In the genomic region with DNA sequence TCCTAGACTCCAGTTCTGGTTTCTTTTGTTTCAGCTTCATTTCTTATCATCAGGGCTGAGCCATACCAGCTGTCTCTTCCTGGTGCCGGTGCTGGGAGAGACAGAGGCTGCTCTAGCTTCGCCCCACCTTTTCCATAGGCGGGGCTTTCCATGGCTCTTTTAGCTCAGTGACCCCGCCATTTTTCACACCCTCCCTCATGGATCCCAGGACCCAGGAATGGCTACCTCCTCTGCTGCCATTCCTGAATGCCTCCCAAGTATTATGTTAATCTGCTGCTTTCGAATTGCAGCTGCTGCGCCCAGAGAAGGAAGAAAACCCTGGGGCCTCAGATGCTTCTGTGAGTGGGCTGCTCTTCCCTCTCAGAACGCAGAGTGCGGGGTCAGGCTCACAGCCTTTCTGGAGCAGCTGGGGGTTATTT, we compare ENCODE assay signal across 10 mouse cellular contexts.
DNase-seq lines count a peak whose midpoint lies in the region; ATAC-seq and TF ChIP-seq lines count a peak whose summit lies in the region.
"Had no signal": no experiment of that assay in that cellular context is flagged by ENCODE, and none has a peak within 500 bp of the region (broad histone marks: within the 10 kb centered on the region; RNA-seq: fewer than 3 reads in every experiment).

No protein-coding gene starts in this region.

- no peak for DNase-seq in intestine, embryonic 14.5 days (ENCODE audit: low spot score)
- DNase-seq in spleen, postnatal 10 days (ENCODE audit: low spot score in 2 of 2): peak; percentile 49 to 51
- no peak for DNase-seq in spleen, adult 12 weeks (ENCODE audit: low spot score)
- DNase-seq in stomach, postnatal 0 days (ENCODE audit: low spot score): no peak
- DNase-seq in layer of hippocampus, adult 9-10 months (ENCODE audit: low spot score): no peak
- no peak for DNase-seq in adrenal gland, postnatal 10 days
- DNase-seq: kidney, adult 18-20 months had no signal

- H3K4me2 ChIP-seq in intestine, embryonic 14.5 days (ENCODE audit: low read length): no peak overlapping the region
- no peak overlapping the region for H3K4me2 ChIP-seq in intestine, postnatal 0 days (replicated peaks; ENCODE audit: low read depth)
- no peak overlapping the region for H3K4me2 ChIP-seq in intestine, embryonic 16.5 days (ENCODE audit: low read depth, low read length)
- H3K4me2 ChIP-seq in stomach, postnatal 0 days (replicated peaks; ENCODE audit: low read depth): no peak overlapping the region
- H3K4me2 ChIP-seq: neural tube, embryonic 13.5 days had no signal

- no peak overlapping the region for H3K4me3 ChIP-seq in intestine, embryonic 14.5 days (ENCODE audit: low read depth, low read length)
- no peak overlapping the region for H3K4me3 ChIP-seq in intestine, postnatal 0 days (ENCODE audit: low read depth, low read length)
- H3K4me3 ChIP-seq in intestine, embryonic 16.5 days (ENCODE audit: low read length): no peak overlapping the region
- H3K4me3 ChIP-seq in stomach, postnatal 0 days (ENCODE audit: low read depth, low read length): no peak overlapping the region
- H3K4me3 ChIP-seq: neural tube, embryonic 13.5 days had no signal

- H3K9ac ChIP-seq in intestine, embryonic 14.5 days (ENCODE audit: low read length): no peak overlapping the region
- no peak overlapping the region for H3K9ac ChIP-seq in intestine, postnatal 0 days (ENCODE audit: low read depth, low read length)
- H3K9ac ChIP-seq in intestine, embryonic 16.5 days (ENCODE audit: low read depth, low read length): no peak overlapping the region
- H3K9ac ChIP-seq in stomach, postnatal 0 days (ENCODE audit: low read length): no peak overlapping the region
- H3K9ac ChIP-seq: neural tube, embryonic 13.5 days had no signal

- no peaks in the 10 kb centered on the region for H3K27me3 ChIP-seq in intestine, embryonic 14.5 days (replicated peaks; ENCODE audit: control insufficient read depth, insufficient read depth, low read length)
- no peaks in the 10 kb centered on the region for H3K27me3 ChIP-seq in intestine, postnatal 0 days (replicated peaks; ENCODE audit: control insufficient read depth, insufficient read depth, low read length)
- H3K27me3 ChIP-seq in intestine, embryonic 16.5 days (replicated peaks; ENCODE audit: control insufficient read depth, insufficient read depth, low read length): no peaks in the 10 kb centered on the region
- no peaks in the 10 kb centered on the region for H3K27me3 ChIP-seq in stomach, postnatal 0 days (ENCODE audit: control insufficient read depth, insufficient read depth, low read length)
- H3K27me3 ChIP-seq: neural tube, embryonic 13.5 days had no signal

- H3K27ac ChIP-seq in intestine, embryonic 14.5 days (ENCODE audit: low read depth): no peak overlapping the region
- H3K27ac ChIP-seq in intestine, postnatal 0 days (ENCODE audit: low read depth, low read length): no peak overlapping the region
- H3K27ac ChIP-seq in intestine, embryonic 16.5 days (ENCODE audit: low read length): no peak overlapping the region
- no peak overlapping the region for H3K27ac ChIP-seq in stomach, postnatal 0 days (replicated peaks)
- H3K27ac ChIP-seq: neural tube, embryonic 13.5 days had no signal

- TF ChIP-seq EP300 in stomach, postnatal 0 days (optimal IDR thresholded peaks at IDR 0.05): no peak

- WGBS in intestine, embryonic 14.5 days: 45% methylated on average over 8 of the region's 8 CpGs
- 52% methylated on average over 8 of the region's 8 CpGs for WGBS in intestine, postnatal 0 days
- 53% methylated on average over 8 of the region's 8 CpGs for WGBS in intestine, embryonic 16.5 days
- WGBS in stomach, postnatal 0 days: 45% methylated on average over 8 of the region's 8 CpGs

- ATAC-seq in intestine, embryonic 14.5 days (replicated peaks; ENCODE audit: low FRiP score, low TSS enrichment, low read depth): 0 out of 2 replicates have a peak, but pooled peaks have one; percentile 47
- no peak for ATAC-seq in intestine, postnatal 0 days
- peak; percentile 60 for ATAC-seq in intestine, embryonic 16.5 days
- ATAC-seq in stomach, postnatal 0 days (ENCODE audit: low FRiP score, low TSS enrichment): peak; percentile 47; the same call in 1 of the 2 replicates

- TF ChIP-seq CTCF in intestine, postnatal 0 days (IDR thresholded peaks at IDR 0.05; ENCODE audit: low read depth): no peak
- no peak for TF ChIP-seq CTCF in stomach, postnatal 0 days (IDR thresholded peaks at IDR 0.05; ENCODE audit: low read depth)

- no peaks in the 10 kb centered on the region for H3K4me1 ChIP-seq in intestine, embryonic 14.5 days (replicated peaks; ENCODE audit: control insufficient read depth, insufficient read depth, low read length)
- no peaks in the 10 kb centered on the region for H3K4me1 ChIP-seq in intestine, postnatal 0 days (replicated peaks; ENCODE audit: control insufficient read depth, insufficient read depth, low read length)
- H3K4me1 ChIP-seq in intestine, embryonic 16.5 days (ENCODE audit: control insufficient read depth, insufficient read depth, low read length): peaks cover 5% of the 10 kb centered on the region; the same call in 1 of the 2 replicates
- H3K4me1 ChIP-seq in stomach, postnatal 0 days (replicated peaks; ENCODE audit: control insufficient read depth, insufficient read depth): no peaks in the 10 kb centered on the region
- H3K4me1 ChIP-seq: neural tube, embryonic 13.5 days had no signal

- no peaks in the 10 kb centered on the region for H3K36me3 ChIP-seq in intestine, embryonic 14.5 days (ENCODE audit: control insufficient read depth, insufficient read depth, low read length)
- no peaks in the 10 kb centered on the region for H3K36me3 ChIP-seq in intestine, postnatal 0 days (ENCODE audit: control insufficient read depth, insufficient read depth)
- H3K36me3 ChIP-seq in intestine, embryonic 16.5 days (ENCODE audit: control insufficient read depth, insufficient read depth, low read length): no peaks in the 10 kb centered on the region
- H3K36me3 ChIP-seq in stomach, postnatal 0 days (ENCODE audit: control insufficient read depth, insufficient read depth, low read length): no peaks in the 10 kb centered on the region
- H3K36me3 ChIP-seq: neural tube, embryonic 13.5 days had no signal

- no peaks in the 10 kb centered on the region for H3K9me3 ChIP-seq in intestine, embryonic 14.5 days (ENCODE audit: control insufficient read depth, low read length)
- no peaks in the 10 kb centered on the region for H3K9me3 ChIP-seq in intestine, postnatal 0 days (ENCODE audit: control insufficient read depth)
- no peaks in the 10 kb centered on the region for H3K9me3 ChIP-seq in intestine, embryonic 16.5 days (ENCODE audit: control insufficient read depth, low read length)
- H3K9me3 ChIP-seq in stomach, postnatal 0 days (ENCODE audit: control insufficient read depth, low read length): no peaks in the 10 kb centered on the region
- H3K9me3 ChIP-seq: neural tube, embryonic 13.5 days had no signal

Comparison
In these comparisons a context has a peak if more than half of its experiments do, and no peak if none do; other contexts are left out.
1. DNase-seq: peak in spleen, postnatal 10 days (2 of 2); none in intestine, embryonic 14.5 days (single experiment), spleen, adult 12 weeks (single experiment), stomach, postnatal 0 days (single experiment), layer of hippocampus, adult 9-10 months (single experiment) and adrenal gland, postnatal 10 days (single experiment).